Mouse (Mus musculus) bone marrow, adult 2 months (tissue): ENCODE results near the gene Rps27l.

ENCODE experiments used
- CTCF ChIP-seq: fragments of 200-500 bp; IDR thresholded peaks from 2 replicates; pipeline ENCODE4 v1.5.1; 2011; ENCODE audit warnings: low read length, control low read depth; ENCODE audit not compliant: control insufficient read depth, insufficient read depth
- POLR2A ChIP-seq: fragments of 200-500 bp; IDR thresholded peaks from 2 replicates; pipeline ENCODE4 v1.6.1; 2011; ENCODE audit warnings: low read depth, mild to moderate bottlenecking, control low read depth, low read length, borderline replicate concordance; ENCODE audit not compliant: control insufficient read depth

DNA sequence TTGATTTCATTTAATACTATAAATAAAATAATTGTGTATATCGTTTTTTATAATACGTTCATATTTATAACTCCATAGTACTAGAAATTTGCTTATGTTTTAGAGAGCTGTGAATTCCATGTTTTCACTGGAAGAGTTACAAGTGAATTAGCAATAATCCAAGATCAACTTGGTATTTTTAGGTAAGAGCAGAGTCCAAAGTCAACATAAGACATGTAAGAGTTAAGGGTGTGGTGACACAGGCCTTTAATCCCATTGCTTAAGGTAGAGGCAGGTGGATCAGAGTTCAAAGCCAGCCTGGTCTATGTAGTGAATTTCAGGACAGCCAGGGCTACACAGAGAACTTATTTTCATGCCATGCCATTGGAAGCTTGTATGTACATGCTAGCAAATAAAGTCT is 2.6 kb downstream of the Rps27l start:
- TF ChIP-seq POLR2A: no peak
- no peak for TF ChIP-seq CTCF
